Mouse (Mus musculus): ENCODE measurements around the gene Fam207a. TPM values are rescaled to one million over a fixed set of nuclear protein-coding genes. Genes with fewer than 3 reads are reported as not detected.

The Fam207a gene
- polyA plus RNA-seq, 1 experiment from 2014 or later: 48.0 TPM

DNA sequence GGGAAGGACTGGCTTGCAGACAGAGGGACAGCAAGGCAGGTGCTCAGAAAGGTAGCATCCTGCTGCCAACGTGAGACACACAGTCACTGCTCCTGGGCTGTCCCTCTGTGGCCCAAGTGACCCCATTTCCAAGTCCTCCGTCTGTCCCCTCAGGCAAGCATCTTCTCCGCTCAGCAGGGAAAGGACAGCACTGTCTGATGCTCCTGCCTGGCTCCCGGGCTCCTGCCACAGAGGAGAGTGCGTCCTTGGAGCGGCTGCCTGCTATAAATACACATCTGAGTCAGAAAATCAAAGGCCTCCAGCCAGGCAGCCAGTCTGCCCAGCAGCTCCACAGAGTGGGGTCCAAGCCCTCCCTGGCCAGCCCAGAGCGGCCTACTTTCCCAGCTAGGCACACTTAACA is 59.1 kb downstream of the Fam207a start:
- Histone ChIP-seq H3K36me3 (replicated peaks) (no peaks in the 10 kb centered on the region), H3K9ac (no peak overlapping the region), H3K27me3 (replicated peaks) (no peaks in the 10 kb centered on the region), H3K4me3 (no peak overlapping the region), H3K4me2 (no peak overlapping the region), H3K27ac (no peak overlapping the region), H3K9me3 (no peaks in the 10 kb centered on the region), H3K4me1 (no peaks in the 10 kb centered on the region)
- ATAC-seq (replicated peaks): no peak
- 67% methylated on average over 7 of the region's 7 CpGs for WGBS

DNA sequence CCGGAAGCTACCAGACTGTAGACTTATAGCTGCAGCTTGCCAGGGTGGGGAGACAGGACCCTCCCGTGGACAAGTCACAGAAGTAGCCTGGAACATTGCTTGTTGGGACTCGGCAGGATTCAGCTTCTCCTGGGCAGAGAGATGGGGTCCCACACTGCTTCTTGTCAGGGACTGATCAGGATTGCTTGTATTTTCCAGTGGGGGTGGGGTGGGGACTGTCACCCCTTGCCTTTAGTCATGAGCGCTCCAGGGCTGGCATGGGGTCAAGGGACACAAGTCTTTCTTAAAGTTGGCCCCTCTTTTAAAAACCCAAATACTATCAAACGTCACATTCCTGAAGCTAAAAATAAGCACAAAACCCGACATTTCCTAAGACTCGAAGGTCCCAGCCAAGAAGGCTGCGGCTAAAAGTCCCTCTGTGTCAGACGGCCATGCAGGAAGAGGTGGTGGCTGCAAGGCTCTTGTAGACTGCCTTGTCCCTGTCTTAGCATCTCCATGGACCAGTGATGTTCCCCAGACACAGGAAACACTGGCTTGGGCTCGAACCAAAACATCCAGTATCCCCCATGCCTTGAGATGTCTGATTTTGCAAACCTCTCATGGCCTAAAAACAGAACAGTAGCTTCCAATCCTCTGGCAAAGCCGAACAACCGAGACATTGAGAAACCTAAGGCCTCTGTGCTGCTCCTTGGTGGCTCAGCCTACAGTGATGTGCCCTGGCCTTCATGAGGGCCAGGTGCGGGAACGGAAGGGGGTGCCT is 60.2 kb downstream of the Fam207a start:
- H3K9me3 ChIP-seq: no peaks in the 10 kb centered on the region
- H3K4me1 ChIP-seq: no peaks in the 10 kb centered on the region
- H3K36me3 ChIP-seq (replicated peaks): no peaks in the 10 kb centered on the region
- H3K9ac ChIP-seq: no peak overlapping the region
- H3K27me3 ChIP-seq (replicated peaks): no peaks in the 10 kb centered on the region
- no peak overlapping the region for H3K4me3 ChIP-seq
- WGBS: 85% methylated on average over 14 of the region's 14 CpGs
- ATAC-seq (replicated peaks): no peak
- H3K4me2 ChIP-seq: no peak overlapping the region
- H3K27ac ChIP-seq: no peak overlapping the region

DNA sequence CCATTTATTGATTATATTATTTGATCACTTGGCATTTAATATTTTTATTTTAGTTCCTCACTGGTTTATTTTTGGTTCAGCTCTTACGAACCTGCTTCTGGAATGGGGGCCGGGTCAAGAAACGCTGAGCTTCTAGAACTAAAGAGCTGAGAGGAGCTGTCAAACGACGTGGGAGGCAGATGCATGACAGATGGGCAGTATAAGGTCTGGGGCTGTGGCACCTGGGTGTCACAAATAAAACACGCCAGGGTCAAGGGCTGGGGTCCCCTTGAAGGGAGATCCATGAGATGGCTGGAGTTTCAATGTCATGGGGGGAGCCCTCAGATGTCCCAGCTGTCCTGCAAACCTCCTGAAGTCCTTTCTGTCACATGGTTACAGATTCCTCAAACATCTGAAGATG is 60.8 kb downstream of the Fam207a start:
- no peaks in the 10 kb centered on the region for H3K4me1 ChIP-seq
- H3K4me3 ChIP-seq: no peak overlapping the region
- WGBS: 85% methylated on average over 6 of the region's 6 CpGs
- H3K27ac ChIP-seq: no peak overlapping the region
- no peak overlapping the region for H3K9ac ChIP-seq
- no peaks in the 10 kb centered on the region for H3K36me3 ChIP-seq (replicated peaks)
- H3K27me3 ChIP-seq (replicated peaks): no peaks in the 10 kb centered on the region
- ATAC-seq (replicated peaks): no peak
- H3K9me3 ChIP-seq: no peaks in the 10 kb centered on the region
- H3K4me2 ChIP-seq: no peak overlapping the region

DNA sequence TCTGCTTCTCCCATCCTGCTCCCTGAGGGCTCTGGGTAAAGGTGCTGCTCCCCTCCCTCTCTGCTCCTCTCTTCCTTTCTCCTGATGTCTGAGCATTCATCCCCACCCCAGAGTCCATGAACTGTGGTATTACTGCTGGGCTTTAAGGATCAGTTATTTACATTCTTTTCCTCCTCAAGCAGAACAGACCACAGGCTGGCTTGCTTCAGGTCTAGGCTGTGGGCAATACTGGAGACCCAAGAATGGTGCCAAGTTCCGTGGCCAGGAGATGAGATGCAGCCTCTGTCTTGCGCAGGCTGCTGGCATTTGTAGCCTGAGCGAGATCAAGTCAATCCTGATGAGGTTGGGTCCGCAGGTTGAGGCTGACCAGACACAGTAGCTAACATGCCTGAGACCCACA is 63.8 kb downstream of the Fam207a start:
- no peaks in the 10 kb centered on the region for H3K27me3 ChIP-seq (replicated peaks)

GRCm38 (mm10) chr10:77450159-77450464 is 65.5 kb downstream of the Fam207a start:
- H3K9ac ChIP-seq: no peak overlapping the region
- H3K4me3 ChIP-seq: no peak overlapping the region
- no peak for ATAC-seq (replicated peaks)
- H3K27me3 ChIP-seq (replicated peaks): no peaks in the 10 kb centered on the region
- no peak overlapping the region for H3K4me2 ChIP-seq
- no peaks in the 10 kb centered on the region for H3K9me3 ChIP-seq
- no peaks in the 10 kb centered on the region for H3K4me1 ChIP-seq
- no peak overlapping the region for H3K27ac ChIP-seq
- H3K36me3 ChIP-seq (replicated peaks): no peaks in the 10 kb centered on the region

More for the DNA sequence above, 63.8 kb downstream of the Fam207a start:
- Histone ChIP-seq H3K9ac (no peak overlapping the region), H3K36me3 (replicated peaks) (no peaks in the 10 kb centered on the region), H3K27ac (no peak overlapping the region), H3K4me3 (no peak overlapping the region), H3K4me1 (no peaks in the 10 kb centered on the region), H3K4me2 (no peak overlapping the region), H3K9me3 (no peaks in the 10 kb centered on the region)
- ATAC-seq (replicated peaks): no peak
- 98% methylated on average over 4 of the region's 4 CpGs for WGBS

- Histone ChIP-seq H3K27me3 (replicated peaks) (no peaks in the 10 kb centered on the region), H3K4me3 (no peak overlapping the region), H3K9me3 (0 out of 2 replicates have a peak, but pooled peaks cover 4% of the 10 kb centered on the region), H3K4me1 (no peaks in the 10 kb centered on the region), H3K4me2 (peak overlapping the region; percentile 13; the same call in 1 of the 2 replicates), H3K9ac (no peak overlapping the region), H3K36me3 (replicated peaks) (no peaks in the 10 kb centered on the region), H3K27ac (no peak overlapping the region)
- WGBS: 49% methylated on average over 23 of the region's 23 CpGs
- ATAC-seq (replicated peaks): no peak
These were observed 66.0 kb downstream of the Fam207a start for GRCm38 (mm10) chr10:77449315-77450158.

GRCm38 (mm10) chr10:77448698-77449247 is 66.8 kb downstream of the Fam207a start:
- no peak overlapping the region for H3K9ac ChIP-seq
- no peak overlapping the region for H3K4me2 ChIP-seq
- no peak for ATAC-seq (replicated peaks)
- H3K36me3 ChIP-seq (replicated peaks): no peaks in the 10 kb centered on the region
- WGBS: 63% methylated on average over 6 of the region's 6 CpGs
- 0 out of 2 replicates have a peak, but pooled peaks cover 4% of the 10 kb centered on the region for H3K9me3 ChIP-seq
- H3K27ac ChIP-seq: no peak overlapping the region
- H3K4me3 ChIP-seq: no peak overlapping the region
- no peaks in the 10 kb centered on the region for H3K4me1 ChIP-seq
- no peaks in the 10 kb centered on the region for H3K27me3 ChIP-seq (replicated peaks)

GRCm38 (mm10) chr10:77448209-77448608 is 67.4 kb downstream of the Fam207a start:
- 72% methylated on average over 7 of the region's 7 CpGs for WGBS
- Histone ChIP-seq H3K27ac (no peak overlapping the region), H3K27me3 (replicated peaks) (no peaks in the 10 kb centered on the region), H3K36me3 (replicated peaks) (no peaks in the 10 kb centered on the region), H3K9ac (no peak overlapping the region), H3K4me3 (no peak overlapping the region), H3K9me3 (0 out of 2 replicates have a peak, but pooled peaks cover 4% of the 10 kb centered on the region), H3K4me2 (no peak overlapping the region), H3K4me1 (no peaks in the 10 kb centered on the region)
- no peak for ATAC-seq (replicated peaks)

- Histone ChIP-seq H3K36me3 (replicated peaks) (no peaks in the 10 kb centered on the region), H3K9ac (no peak overlapping the region), H3K27ac (no peak overlapping the region), H3K9me3 (0 out of 2 replicates have a peak, but pooled peaks cover 4% of the 10 kb centered on the region), H3K4me1 (no peaks in the 10 kb centered on the region), H3K4me3 (no peak overlapping the region), H3K4me2 (no peak overlapping the region), H3K27me3 (replicated peaks) (no peaks in the 10 kb centered on the region)
- no peak for ATAC-seq (replicated peaks)
- 13% methylated on average over 2 of the region's 2 CpGs for WGBS
These were observed 67.8 kb downstream of the Fam207a start for GRCm38 (mm10) chr10:77447755-77448154.

- Histone ChIP-seq H3K4me1 (no peaks in the 10 kb centered on the region), H3K9ac (no peak overlapping the region), H3K4me3 (no peak overlapping the region), H3K4me2 (no peak overlapping the region), H3K27ac (no peak overlapping the region), H3K27me3 (replicated peaks) (no peaks in the 10 kb centered on the region), H3K36me3 (replicated peaks) (no peaks in the 10 kb centered on the region), H3K9me3 (0 out of 2 replicates have a peak, but pooled peaks cover 4% of the 10 kb centered on the region)
- 87% methylated on average over 4 of the region's 4 CpGs for WGBS
- no peak for ATAC-seq (replicated peaks)
These were observed 73.3 kb downstream of the Fam207a start for GRCm38 (mm10) chr10:77442250-77442649.

GRCm38 (mm10) chr10:77441812-77442211 is 73.8 kb downstream of the Fam207a start:
- no peak for ATAC-seq (replicated peaks)
- 0 out of 2 replicates have a peak, but pooled peaks cover 4% of the 10 kb centered on the region for H3K9me3 ChIP-seq
- H3K27me3 ChIP-seq (replicated peaks): no peaks in the 10 kb centered on the region
- H3K4me2 ChIP-seq: no peak overlapping the region
- H3K4me1 ChIP-seq: no peaks in the 10 kb centered on the region
- H3K27ac ChIP-seq: no peak overlapping the region
- H3K4me3 ChIP-seq: no peak overlapping the region
- 89% methylated on average over 3 of the region's 3 CpGs for WGBS
- no peaks in the 10 kb centered on the region for H3K36me3 ChIP-seq (replicated peaks)
- no peak overlapping the region for H3K9ac ChIP-seq
